Mouse (Mus musculus) CH12.LX (cell line): ENCODE results near the gene Eif1. TPM values are rescaled to one million over a fixed set of nuclear protein-coding genes. Genes with fewer than 3 reads are reported as not detected.

Experiments used
- DNase-seq: peaks from one replicate; pipeline ENCODE4 v3.0.0-alpha.2; 2013; ENCODE audit errors: extremely low read depth
- H3K27ac ChIP-seq: 2 replicates; pipeline ENCODE4 v1.5.1; 2012; ENCODE audit warnings: low read depth, mild to moderate bottlenecking, control low read depth, moderate library complexity; ENCODE audit not compliant: insufficient read depth
- H3K27me3 ChIP-seq: replicated peaks from 2 replicates; pipeline ENCODE3; 2012; ENCODE audit warnings: inconsistent platforms
- H3K36me3 ChIP-seq, 2 experiments: replicated peaks in 1 of 2; 2 replicates each; pipeline versions ENCODE3 to v1.6.1; 2012; ENCODE audit warnings: inconsistent platforms in 1 of 2, low read length in 1 of 2, mild to moderate bottlenecking in 1 of 2, mixed read lengths in 1 of 2, moderate library complexity in 1 of 2; ENCODE audit not compliant: control insufficient read depth in 1 of 2, insufficient read depth in 1 of 2
- H3K4me1 ChIP-seq, 2 experiments: 2 replicates each; pipeline ENCODE4 v1.6.1; 2012; ENCODE audit warnings: inconsistent platforms in 1 of 2, moderate library complexity in 1 of 2; ENCODE audit not compliant: insufficient read depth in 2 of 2, control insufficient read depth in 1 of 2
- H3K4me2 ChIP-seq: 2 replicates; pipeline ENCODE4 v1.6.1; 2012; ENCODE audit warnings: low read depth, mild to moderate bottlenecking, control low read depth; ENCODE audit not compliant: poor library complexity, insufficient read depth, severe bottlenecking
- H3K4me3 ChIP-seq, 3 experiments: fragments of 150-350 bp in 1 of 3; sonication (generic) in 1 of 3; replicated peaks in 1 of 3; 2 replicates each; pipeline versions ENCODE3 to v1.5.1; 2011 to 2012; ENCODE audit warnings: low read depth in 2 of 3, low read length in 2 of 3, mild to moderate bottlenecking in 2 of 3, moderate library complexity in 2 of 3, control low read depth in 1 of 3, improper control_type of control experiment in 1 of 3, inconsistent platforms in 1 of 3, mixed read lengths in 1 of 3; ENCODE audit not compliant: poor library complexity in 1 of 3
- H3K79me2 ChIP-seq: replicated peaks from 2 replicates; pipeline ENCODE4 v1.6.1; 2012; ENCODE audit warnings: mild to moderate bottlenecking, moderate library complexity; ENCODE audit not compliant: control insufficient read depth, poor library complexity, insufficient read depth, severe bottlenecking; ENCODE audit errors: extremely low read depth
- H3K9ac ChIP-seq: 2 replicates; pipeline ENCODE4 v1.6.1; 2012; ENCODE audit warnings: low read depth, mild to moderate bottlenecking, control low read depth, moderate library complexity; ENCODE audit not compliant: insufficient read depth
- H3K9me3 ChIP-seq: replicated peaks from 2 replicates; pipeline ENCODE3; 2012; ENCODE audit warnings: low read length, inconsistent platforms, mixed read lengths
- BHLHE40 ChIP-seq: IDR thresholded peaks from 2 replicates; pipeline ENCODE4 v1.6.1; 2011; ENCODE audit warnings: mild to moderate bottlenecking, low read depth, low read length, improper control_type of control experiment
- E2F4 ChIP-seq: IDR thresholded peaks from 2 replicates; pipeline ENCODE4 v1.6.1; 2011; ENCODE audit warnings: low read depth, low read length, improper control_type of control experiment; ENCODE audit not compliant: insufficient replicate concordance
- EP300 ChIP-seq: IDR thresholded peaks from 2 replicates; pipeline ENCODE4 v1.6.1; 2011; ENCODE audit warnings: low read length, improper control_type of control experiment
- ETS1 ChIP-seq: conservative IDR thresholded peaks from 2 replicates; pipeline ENCODE4 v1.6.1; 2012; ENCODE audit warnings: low read depth, mild to moderate bottlenecking, inconsistent platforms, low read length, improper control_type of control experiment, moderate library complexity
- GABPA ChIP-seq: IDR thresholded peaks from 2 replicates; pipeline ENCODE4 v1.6.1; 2012; ENCODE audit warnings: low read depth, low read length, improper control_type of control experiment, inconsistent platforms; ENCODE audit not compliant: insufficient replicate concordance
- IRF4 ChIP-seq: IDR thresholded peaks from 2 replicates; pipeline ENCODE4 v1.6.1; 2014; ENCODE audit warnings: low read depth, mild to moderate bottlenecking, inconsistent platforms, low read length, improper control_type of control experiment
- JUN ChIP-seq: IDR thresholded peaks from 2 replicates; pipeline ENCODE4 v1.6.1; 2011; ENCODE audit warnings: low read depth, mild to moderate bottlenecking, low read length, improper control_type of control experiment, moderate library complexity; ENCODE audit not compliant: insufficient read depth
- JUND ChIP-seq: conservative IDR thresholded peaks from 2 replicates; pipeline ENCODE4 v1.6.1; 2011; ENCODE audit warnings: low read depth, low read length, improper control_type of control experiment
- KAT2A ChIP-seq: IDR thresholded peaks from 2 replicates; pipeline ENCODE4 v1.6.1; 2012; ENCODE audit warnings: low read length, improper control_type of control experiment, inconsistent platforms; ENCODE audit not compliant: insufficient replicate concordance
- MAFK ChIP-seq: IDR thresholded peaks from 2 replicates; pipeline ENCODE4 v1.6.1; 2011; ENCODE audit warnings: low read length, improper control_type of control experiment; ENCODE audit not compliant: insufficient replicate concordance
- MAX ChIP-seq: IDR thresholded peaks from 2 replicates; pipeline ENCODE4 v1.6.1; 2011; ENCODE audit warnings: low read length, improper control_type of control experiment
- MAZ ChIP-seq: IDR thresholded peaks from 2 replicates; pipeline ENCODE4 v1.6.1; 2012; ENCODE audit warnings: low read depth, mild to moderate bottlenecking, inconsistent platforms, low read length, improper control_type of control experiment, moderate library complexity
- MEF2A ChIP-seq: IDR thresholded peaks from 2 replicates; pipeline ENCODE4 v1.6.1; 2014; ENCODE audit warnings: low read depth, mild to moderate bottlenecking, inconsistent platforms, low read length, improper control_type of control experiment, borderline replicate concordance
- MXI1 ChIP-seq: IDR thresholded peaks from 2 replicates; pipeline ENCODE4 v1.6.1; 2011; ENCODE audit warnings: mild to moderate bottlenecking, low read depth, low read length, improper control_type of control experiment
- MYC ChIP-seq: IDR thresholded peaks from 2 replicates; pipeline ENCODE4 v1.6.1; 2011; ENCODE audit warnings: low read depth, mild to moderate bottlenecking, improper control_type of control experiment, low read length
- NELFE ChIP-seq: IDR thresholded peaks from 2 replicates; pipeline ENCODE4 v1.6.1; 2011; ENCODE audit warnings: low read depth, low read length, improper control_type of control experiment
- NRF1 ChIP-seq: IDR thresholded peaks from 2 replicates; pipeline ENCODE4 v1.6.1; 2014; ENCODE audit warnings: low read depth, mild to moderate bottlenecking, inconsistent platforms, low read length, improper control_type of control experiment, moderate library complexity
- PAX5 ChIP-seq: IDR thresholded peaks from 2 replicates; pipeline ENCODE4 v1.6.1; 2012; ENCODE audit warnings: low read length, inconsistent platforms, mixed read lengths
- POLR2AphosphoS2 ChIP-seq: IDR thresholded peaks from 2 replicates; pipeline ENCODE4 v1.6.1; 2011; ENCODE audit warnings: low read depth, low read length, improper control_type of control experiment
- RAD21 ChIP-seq: IDR thresholded peaks from 2 replicates; pipeline ENCODE4 v1.6.1; 2011; ENCODE audit warnings: low read depth, mild to moderate bottlenecking, low read length, improper control_type of control experiment, moderate library complexity
- RCOR1 ChIP-seq: conservative IDR thresholded peaks from 2 replicates; pipeline ENCODE4 v1.6.1; 2012; ENCODE audit warnings: low read depth, mild to moderate bottlenecking, inconsistent platforms, low read length, improper control_type of control experiment
- SMC3 ChIP-seq: IDR thresholded peaks from 2 replicates; pipeline ENCODE4 v1.6.1; 2011; ENCODE audit warnings: low read depth, low read length, improper control_type of control experiment
- TBP ChIP-seq: conservative IDR thresholded peaks from 2 replicates; pipeline ENCODE4 v1.6.1; 2011; ENCODE audit warnings: low read depth, low read length, improper control_type of control experiment
- USF1 ChIP-seq: IDR thresholded peaks from 2 replicates; pipeline ENCODE4 v1.6.1; 2014; ENCODE audit warnings: low read depth, mild to moderate bottlenecking, inconsistent platforms, low read length, improper control_type of control experiment
- USF2 ChIP-seq: conservative IDR thresholded peaks from 2 replicates; pipeline ENCODE4 v1.6.1; 2011; ENCODE audit warnings: low read depth, low read length, improper control_type of control experiment
- ZC3H11A ChIP-seq: IDR thresholded peaks from 2 replicates; pipeline ENCODE4 v1.6.1; 2012; ENCODE audit warnings: low read depth, mild to moderate bottlenecking, inconsistent platforms, low read length, improper control_type of control experiment
- ZKSCAN1 ChIP-seq: IDR thresholded peaks from 2 replicates; pipeline ENCODE4 v1.6.1; 2012; ENCODE audit warnings: low read depth, inconsistent platforms, low read length, improper control_type of control experiment, borderline replicate concordance
- ZMIZ1 ChIP-seq: IDR thresholded peaks from 2 replicates; pipeline ENCODE4 v1.6.1; 2012; ENCODE audit warnings: low read depth, mild to moderate bottlenecking, inconsistent platforms, low read length, improper control_type of control experiment
- ZNF384 ChIP-seq: IDR thresholded peaks from 2 replicates; pipeline ENCODE4 v1.6.1; 2012; ENCODE audit warnings: low read depth, low read length, improper control_type of control experiment, inconsistent platforms
- dilution Hi-C: fragments of 300-500 bp; cut with MboI; formaldehyde crosslinking; loops from 2 replicates; pipeline ENCODE4 v1.14.3; 2020; ENCODE audit warnings: low sequenced_read_pairs; ENCODE audit not compliant: extremely low pct_unique_long_range_greater_than_20kb, extremely low pct_ligation_motif_present
- in situ Hi-C: fragments of 300-500 bp; cut with MboI; formaldehyde crosslinking; loops from 3 replicates; pipeline ENCODE4 v1.14.3; 2019; ENCODE audit warnings: low sequenced_read_pairs, low pct_ligation_motif_present, low pct_unique_long_range_greater_than_20kb, mixed read lengths
- polyA plus RNA-seq: library from polyadenylated mRNA; unstranded; fragments of >175 nt; gene quantifications from 2 replicates; pipeline ENCODE4 v1.2.1, GENCODE M21; 2012; ENCODE audit warnings: low read depth; ENCODE audit not compliant: insufficient read length
- total RNA-seq, 2 experiments: library from RNA; depleted of rRNA; stranded (reverse); fragments of 300-350 nt in 1 of 2; fragments of >200 nt in 1 of 2; gene quantifications; 2 replicates each; pipeline ENCODE4 v1.2.3; 2012 to 2014

Gene Eif1
- total and polyA plus RNA-seq, 3 experiments, result 249 to 989 (median 406) TPM

DNA sequence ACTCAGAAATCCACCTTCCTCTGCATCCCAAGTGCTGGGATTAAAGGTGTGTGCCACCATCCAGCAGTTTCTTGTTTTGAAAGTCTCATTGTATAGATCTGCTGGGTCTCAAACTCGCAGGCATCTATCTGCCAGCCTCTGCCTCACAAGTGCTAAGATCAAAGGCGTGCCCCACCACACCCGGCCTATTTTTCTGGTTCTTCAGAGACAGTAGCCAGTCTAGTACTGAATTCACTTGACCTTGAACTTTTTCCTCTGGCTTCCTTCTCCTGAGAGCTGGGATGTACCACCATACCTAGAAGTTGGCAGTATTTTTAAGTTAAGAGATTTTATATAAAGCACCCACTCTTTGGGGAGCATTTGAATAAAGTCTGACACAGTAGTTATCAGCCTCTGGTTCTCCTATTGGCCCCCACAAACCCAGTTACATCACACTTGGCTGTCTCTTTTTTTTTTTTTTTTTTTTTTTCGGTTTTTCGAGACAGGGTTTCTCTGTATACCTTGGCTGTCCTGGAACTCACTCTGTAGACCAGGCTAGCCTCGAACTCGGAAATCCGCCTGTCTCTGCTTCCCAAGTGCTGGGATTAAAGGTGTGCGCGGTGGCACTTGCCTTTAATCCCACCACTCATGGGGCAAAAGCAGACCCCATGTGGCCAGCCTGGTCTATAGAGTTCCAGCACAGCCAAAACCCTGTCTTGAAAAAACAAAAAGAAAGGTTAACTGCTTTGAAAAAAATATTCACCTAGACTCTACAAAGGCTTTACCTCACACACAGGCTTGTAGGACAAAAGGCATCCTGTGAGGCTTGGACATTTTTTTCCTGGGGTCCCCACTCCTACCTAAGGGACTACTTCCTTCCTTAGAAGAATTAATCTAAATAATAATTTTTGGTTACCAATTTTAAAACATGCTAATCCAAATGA, 895 bp upstream of the Eif1 start:
- TF ChIP-seq ZNF384 (peak; percentile 78), E2F4 (no peak)
- H3K27ac ChIP-seq, result no peak overlapping the region
- peaks cover 2 to 15% of the 10 kb centered on the region in 2 experiments; a peak in 2 of 4 replicates for H3K4me1 ChIP-seq
- H3K9me3 ChIP-seq, result no peaks in the 10 kb centered on the region
- H3K4me3 ChIP-seq, result peak overlapping the region; percentile 45 to 65 (median 45)
- in situ Hi-C loops (no loop called here), dilution Hi-C loops (no loop called here)
- peaks cover 21% of the 10 kb centered on the region for H3K27me3 ChIP-seq
- H3K4me2 ChIP-seq, result peak overlapping the region; percentile 51
- H3K9ac ChIP-seq, result peak overlapping the region; percentile 72
- H3K36me3 ChIP-seq, result peaks cover 20 to 23% of the 10 kb centered on the region in 2 experiments
- peaks cover 19% of the 10 kb centered on the region for H3K79me2 ChIP-seq
- DNase-seq, result no peak

DNA sequence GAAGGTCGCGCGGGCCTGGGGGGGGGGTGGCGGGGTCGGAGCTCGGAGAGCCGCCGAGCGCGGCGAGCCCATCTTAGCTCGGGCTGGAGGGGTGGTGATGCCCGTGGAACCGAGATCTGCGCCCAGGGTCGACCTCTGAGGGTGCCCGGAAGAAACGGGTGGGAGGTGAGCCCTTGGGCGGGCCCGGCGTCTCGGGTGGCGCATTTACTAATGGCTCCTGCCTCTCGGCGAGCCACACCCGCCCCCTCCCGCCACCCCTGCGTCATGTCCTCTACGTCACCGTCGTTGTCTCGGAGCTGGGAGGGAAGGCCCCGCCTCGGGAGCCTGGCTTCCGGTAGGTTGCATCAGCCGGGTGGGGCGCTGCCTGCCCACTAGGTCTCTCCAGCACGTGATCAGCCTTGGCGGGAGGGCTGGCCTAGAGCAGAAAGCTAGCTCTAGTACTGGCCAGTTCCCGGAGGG, 516 bp downstream of the Eif1 start:
- dilution Hi-C loops, result no loop called here
- H3K4me3 ChIP-seq, result peak overlapping the region; percentile 65 to 81 (median 73)
- H3K27ac ChIP-seq, result peak overlapping the region; percentile 84
- DNase-seq, result peak; percentile 99
- peaks cover 2 to 15% of the 10 kb centered on the region in 2 experiments; a peak in 2 of 4 replicates for H3K4me1 ChIP-seq
- H3K9me3 ChIP-seq, result no peaks in the 10 kb centered on the region
- H3K36me3 ChIP-seq, result peaks cover 20 to 23% of the 10 kb centered on the region in 2 experiments
- peaks cover 19% of the 10 kb centered on the region for H3K79me2 ChIP-seq
- H3K9ac ChIP-seq, result peak overlapping the region; percentile 97
- no peak overlapping the region for H3K4me2 ChIP-seq
- peaks cover 12% of the 10 kb centered on the region for H3K27me3 ChIP-seq
- in situ Hi-C loops, result no loop called here
- peak; percentile 97 for TF ChIP-seq MXI1
- TF ChIP-seq KAT2A, result peak; percentile 84; the same call in 1 of the 2 replicates
- TF ChIP-seq MAZ, result peak; percentile 99
- TF ChIP-seq RCOR1, result peak; percentile 71; the same call in 1 of the 2 replicates
- TF ChIP-seq MAFK, result no peak
- peak; percentile 98 for TF ChIP-seq ZMIZ1
- TF ChIP-seq MAX, result peak; percentile 99
- peak; percentile 91 for TF ChIP-seq NELFE
- TF ChIP-seq E2F4, result peak; percentile 95; the same call in 1 of the 2 replicates
- TF ChIP-seq PAX5, result no peak
- TF ChIP-seq SMC3, result no peak
- TF ChIP-seq ZKSCAN1, result no peak
- TF ChIP-seq JUN, result no peak
- TF ChIP-seq MYC, result peak; percentile 97
- TF ChIP-seq BHLHE40, result peak; percentile 99
- peak; percentile 95 for TF ChIP-seq USF1
- no peak for TF ChIP-seq EP300
- peak; percentile 56; the same call in 1 of the 2 replicates for TF ChIP-seq GABPA
- TF ChIP-seq RAD21, result no peak
- 0 out of 2 replicates have a peak, but pooled peaks have one; percentile 19 for TF ChIP-seq TBP
- peak; percentile 68 for TF ChIP-seq NRF1
- peak; percentile 94; the same call in 1 of the 2 replicates for TF ChIP-seq POLR2AphosphoS2
- TF ChIP-seq ZC3H11A, result no peak
- TF ChIP-seq MEF2A, result peak; percentile 83
- TF ChIP-seq ETS1, result peak; percentile 85
- peak; percentile 91 for TF ChIP-seq USF2
- TF ChIP-seq IRF4, result peak; percentile 83
- TF ChIP-seq JUND, result no peak
